Mouse (Mus musculus): ENCODE measurements at regions not wholly inside any gene's neighbourhood (a gene's known extent, or its start where the extent isn't known, plus 50 kb on each side); places are given as distances from the start of the nearest gene placed in this dataset.

- Histone ChIP-seq H3K36me3 (ENCODE audit: control insufficient read depth, insufficient read depth) (no peaks in the 10 kb centered on the region), H3K79me3 (ENCODE audit: low read depth) (no peaks in the 10 kb centered on the region), H3K79me2 (ENCODE audit: control insufficient read depth, insufficient read depth) (no peaks in the 10 kb centered on the region), H3ac (ENCODE audit: control insufficient read depth, insufficient read length, low read depth) (no peak overlapping the region), H3K4me3 (ENCODE audit: insufficient read depth, poor library complexity, severe bottlenecking) (no peak overlapping the region), H3K27me3 (ENCODE audit: control insufficient read depth, insufficient read depth, insufficient read length) (peaks cover 12% of the 10 kb centered on the region)
- TF ChIP-seq CTCF (IDR thresholded peaks at IDR 0.05; ENCODE audit: control insufficient read depth, insufficient read depth, insufficient read length), result no peak
- TF ChIP-seq MYOG (IDR thresholded peaks at IDR 0.05; ENCODE audit: control insufficient read depth, extremely low read depth, insufficient read length), result no peak
- no peak for TF ChIP-seq MYOD1 (IDR thresholded peaks at IDR 0.05; ENCODE audit: control insufficient read depth, insufficient read length, low read depth)
- no peak for TF ChIP-seq MAX (IDR thresholded peaks at IDR 0.05)
- TF ChIP-seq CEBPB (IDR thresholded peaks at IDR 0.05; ENCODE audit: low read depth), result no peak
- TF ChIP-seq FOSL1 (IDR thresholded peaks at IDR 0.05; ENCODE audit: insufficient read depth, low read length, poor library complexity, severe bottlenecking), result no peak
- no peak for TF ChIP-seq USF1 (IDR thresholded peaks at IDR 0.05; ENCODE audit: low read depth)
Measured at GRCm38 (mm10) chr6:99950811-99951210, 224.6 kb upstream of the Prok2 start.

DNA sequence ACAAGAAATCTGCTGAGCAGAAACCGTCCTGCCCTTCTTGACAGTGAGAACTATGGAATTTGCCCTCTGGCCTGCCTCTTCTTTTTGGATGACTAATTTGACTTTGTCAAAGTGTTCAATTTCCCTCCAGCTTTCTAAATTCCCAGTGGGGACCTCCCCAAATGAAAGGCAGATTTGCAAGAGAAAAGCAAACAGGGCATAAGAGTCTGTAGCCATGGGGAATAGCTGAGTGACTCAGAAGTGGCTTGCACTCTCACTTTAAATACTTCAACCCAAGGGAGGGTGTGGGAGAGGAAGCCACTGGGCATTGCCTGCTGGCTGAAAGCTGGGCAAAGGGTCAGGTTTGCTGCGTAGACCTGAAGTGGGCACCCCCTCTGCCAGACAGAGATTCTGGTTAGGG is 220.7 kb upstream of the Prok2 start:
- Histone ChIP-seq H3K27me3 (ENCODE audit: control insufficient read depth, insufficient read depth, insufficient read length) (no peaks in the 10 kb centered on the region), H3K79me3 (ENCODE audit: low read depth) (no peaks in the 10 kb centered on the region), H3K4me3 (ENCODE audit: insufficient read depth, poor library complexity, severe bottlenecking) (no peak overlapping the region), H3ac (ENCODE audit: control insufficient read depth, insufficient read length, low read depth) (no peak overlapping the region), H3K79me2 (ENCODE audit: control insufficient read depth, insufficient read depth) (no peaks in the 10 kb centered on the region), H3K36me3 (ENCODE audit: control insufficient read depth, insufficient read depth) (no peaks in the 10 kb centered on the region)
- TF ChIP-seq MYOD1 (IDR thresholded peaks at IDR 0.05; ENCODE audit: control insufficient read depth, insufficient read length, low read depth) (no peak), USF1 (IDR thresholded peaks at IDR 0.05; ENCODE audit: low read depth) (no peak), CTCF (IDR thresholded peaks at IDR 0.05; ENCODE audit: control insufficient read depth, insufficient read depth, insufficient read length) (no peak), CEBPB (IDR thresholded peaks at IDR 0.05; ENCODE audit: low read depth) (no peak), MAX (IDR thresholded peaks at IDR 0.05) (no peak), FOSL1 (IDR thresholded peaks at IDR 0.05; ENCODE audit: insufficient read depth, low read length, poor library complexity, severe bottlenecking) (no peak), MYOG (IDR thresholded peaks at IDR 0.05; ENCODE audit: control insufficient read depth, extremely low read depth, insufficient read length) (no peak)

GRCm38 (mm10) chr6:99946481-99946880 is 220.3 kb upstream of the Prok2 start:
- no peaks in the 10 kb centered on the region for H3K36me3 ChIP-seq (ENCODE audit: control insufficient read depth, insufficient read depth)
- H3K79me3 ChIP-seq (ENCODE audit: low read depth), result no peaks in the 10 kb centered on the region
- no peak overlapping the region for H3ac ChIP-seq (ENCODE audit: control insufficient read depth, insufficient read length, low read depth)
- no peak for TF ChIP-seq FOSL1 (IDR thresholded peaks at IDR 0.05; ENCODE audit: insufficient read depth, low read length, poor library complexity, severe bottlenecking)
- TF ChIP-seq CTCF (IDR thresholded peaks at IDR 0.05; ENCODE audit: control insufficient read depth, insufficient read depth, insufficient read length), result no peak
- TF ChIP-seq MYOG (IDR thresholded peaks at IDR 0.05; ENCODE audit: control insufficient read depth, extremely low read depth, insufficient read length), result no peak
- TF ChIP-seq MAX (IDR thresholded peaks at IDR 0.05), result no peak
- no peak for TF ChIP-seq MYOD1 (IDR thresholded peaks at IDR 0.05; ENCODE audit: control insufficient read depth, insufficient read length, low read depth)
- no peak for TF ChIP-seq CEBPB (IDR thresholded peaks at IDR 0.05; ENCODE audit: low read depth)
- no peak for TF ChIP-seq USF1 (IDR thresholded peaks at IDR 0.05; ENCODE audit: low read depth)
- no peak overlapping the region for H3K4me3 ChIP-seq (ENCODE audit: insufficient read depth, poor library complexity, severe bottlenecking)
- H3K27me3 ChIP-seq (ENCODE audit: control insufficient read depth, insufficient read depth, insufficient read length), result no peaks in the 10 kb centered on the region
- no peaks in the 10 kb centered on the region for H3K79me2 ChIP-seq (ENCODE audit: control insufficient read depth, insufficient read depth)

GRCm38 (mm10) chr6:99945691-99946090 is 219.5 kb upstream of the Prok2 start:
- H3ac ChIP-seq (ENCODE audit: control insufficient read depth, insufficient read length, low read depth), result no peak overlapping the region
- no peak overlapping the region for H3K4me3 ChIP-seq (ENCODE audit: insufficient read depth, poor library complexity, severe bottlenecking)
- H3K36me3 ChIP-seq (ENCODE audit: control insufficient read depth, insufficient read depth), result no peaks in the 10 kb centered on the region
- no peak for TF ChIP-seq USF1 (IDR thresholded peaks at IDR 0.05; ENCODE audit: low read depth)
- TF ChIP-seq MYOD1 (IDR thresholded peaks at IDR 0.05; ENCODE audit: control insufficient read depth, insufficient read length, low read depth), result no peak
- no peak for TF ChIP-seq FOSL1 (IDR thresholded peaks at IDR 0.05; ENCODE audit: insufficient read depth, low read length, poor library complexity, severe bottlenecking)
- no peak for TF ChIP-seq CTCF (IDR thresholded peaks at IDR 0.05; ENCODE audit: control insufficient read depth, insufficient read depth, insufficient read length)
- no peak for TF ChIP-seq MAX (IDR thresholded peaks at IDR 0.05)
- TF ChIP-seq CEBPB (IDR thresholded peaks at IDR 0.05; ENCODE audit: low read depth), result no peak
- TF ChIP-seq MYOG (IDR thresholded peaks at IDR 0.05; ENCODE audit: control insufficient read depth, extremely low read depth, insufficient read length), result no peak
- H3K79me3 ChIP-seq (ENCODE audit: low read depth), result no peaks in the 10 kb centered on the region
- no peaks in the 10 kb centered on the region for H3K27me3 ChIP-seq (ENCODE audit: control insufficient read depth, insufficient read depth, insufficient read length)
- H3K79me2 ChIP-seq (ENCODE audit: control insufficient read depth, insufficient read depth), result no peaks in the 10 kb centered on the region

GRCm38 (mm10) chr6:99942958-99943357 is 216.8 kb upstream of the Prok2 start:
- Histone ChIP-seq H3K79me2 (ENCODE audit: control insufficient read depth, insufficient read depth) (no peaks in the 10 kb centered on the region), H3K79me3 (ENCODE audit: low read depth) (no peaks in the 10 kb centered on the region), H3K36me3 (ENCODE audit: control insufficient read depth, insufficient read depth) (no peaks in the 10 kb centered on the region), H3K27me3 (ENCODE audit: control insufficient read depth, insufficient read depth, insufficient read length) (no peaks in the 10 kb centered on the region), H3K4me3 (ENCODE audit: insufficient read depth, poor library complexity, severe bottlenecking) (no peak overlapping the region), H3ac (ENCODE audit: control insufficient read depth, insufficient read length, low read depth) (no peak overlapping the region)
- TF ChIP-seq MYOG (IDR thresholded peaks at IDR 0.05; ENCODE audit: control insufficient read depth, extremely low read depth, insufficient read length) (no peak), FOSL1 (IDR thresholded peaks at IDR 0.05; ENCODE audit: insufficient read depth, low read length, poor library complexity, severe bottlenecking) (no peak), MAX (IDR thresholded peaks at IDR 0.05) (no peak), CTCF (IDR thresholded peaks at IDR 0.05; ENCODE audit: control insufficient read depth, insufficient read depth, insufficient read length) (no peak), MYOD1 (IDR thresholded peaks at IDR 0.05; ENCODE audit: control insufficient read depth, insufficient read length, low read depth) (no peak), CEBPB (IDR thresholded peaks at IDR 0.05; ENCODE audit: low read depth) (no peak), USF1 (IDR thresholded peaks at IDR 0.05; ENCODE audit: low read depth) (no peak)

DNA sequence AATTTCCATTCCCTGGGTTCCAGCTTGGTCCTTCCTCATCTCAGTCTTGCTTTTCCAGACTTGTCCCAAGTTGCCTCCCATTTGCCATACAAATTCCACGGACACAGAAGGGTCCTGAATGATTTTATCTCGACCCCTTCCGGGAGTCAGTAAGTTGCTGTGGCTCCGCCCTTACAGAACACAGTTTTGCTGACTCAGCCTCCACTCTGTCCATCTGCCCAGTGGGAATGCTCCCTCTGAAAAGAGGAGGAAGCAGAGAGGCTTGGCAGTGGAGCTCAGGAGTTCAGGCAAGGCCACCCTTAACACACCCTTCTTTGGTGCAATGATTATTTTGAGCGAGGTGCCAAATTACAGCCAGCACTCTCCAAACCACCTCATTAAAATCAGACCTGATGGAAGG is 213.9 kb upstream of the Prok2 start:
- no peaks in the 10 kb centered on the region for H3K79me3 ChIP-seq (ENCODE audit: low read depth)
- no peaks in the 10 kb centered on the region for H3K79me2 ChIP-seq (ENCODE audit: control insufficient read depth, insufficient read depth)
- no peak overlapping the region for H3ac ChIP-seq (ENCODE audit: control insufficient read depth, insufficient read length, low read depth)
- TF ChIP-seq FOSL1 (IDR thresholded peaks at IDR 0.05; ENCODE audit: insufficient read depth, low read length, poor library complexity, severe bottlenecking) (no peak), MYOG (IDR thresholded peaks at IDR 0.05; ENCODE audit: control insufficient read depth, extremely low read depth, insufficient read length) (no peak), MYOD1 (IDR thresholded peaks at IDR 0.05; ENCODE audit: control insufficient read depth, insufficient read length, low read depth) (no peak), USF1 (IDR thresholded peaks at IDR 0.05; ENCODE audit: low read depth) (no peak), MAX (IDR thresholded peaks at IDR 0.05) (no peak), CEBPB (IDR thresholded peaks at IDR 0.05; ENCODE audit: low read depth) (no peak), CTCF (IDR thresholded peaks at IDR 0.05; ENCODE audit: control insufficient read depth, insufficient read depth, insufficient read length) (no peak)
- no peaks in the 10 kb centered on the region for H3K36me3 ChIP-seq (ENCODE audit: control insufficient read depth, insufficient read depth)
- no peak overlapping the region for H3K4me3 ChIP-seq (ENCODE audit: insufficient read depth, poor library complexity, severe bottlenecking)
- H3K27me3 ChIP-seq (ENCODE audit: control insufficient read depth, insufficient read depth, insufficient read length), result no peaks in the 10 kb centered on the region

Measured in C2C12 (cell line).